Mouse (Mus musculus) myocyte (in vitro differentiated cells): ENCODE measurements around the gene Rnh1. TPM values are rescaled to one million over a fixed set of nuclear protein-coding genes. Genes with fewer than 3 reads are reported as not detected.

Source experiments
- H3K27me3 ChIP-seq: one replicate; pipeline ENCODE4 v1.6.1; 2011; ENCODE audit not compliant: control insufficient read depth, insufficient read depth, insufficient read length
- H3K36me3 ChIP-seq: one replicate; pipeline ENCODE4 v1.6.1; 2011; ENCODE audit not compliant: control insufficient read depth, insufficient read depth
- H3K4me2 ChIP-seq: one replicate; pipeline ENCODE4 v1.6.1; 2011; ENCODE audit warnings: low read depth, control low read depth
- H3K4me3 ChIP-seq: one replicate; pipeline ENCODE4 v1.5.1; 2011; ENCODE audit warnings: mild to moderate bottlenecking, control low read depth, moderate library complexity
- H3K79me2 ChIP-seq: one replicate; pipeline ENCODE4 v1.6.1; 2011; ENCODE audit not compliant: control insufficient read depth, insufficient read depth
- H3ac ChIP-seq: one replicate; pipeline ENCODE4 v1.6.1; 2011; ENCODE audit not compliant: control insufficient read depth, insufficient read length
- CEBPB ChIP-seq: IDR thresholded peaks from 2 replicates; pipeline ENCODE4 v1.6.1; 2011; ENCODE audit warnings: mild to moderate bottlenecking, moderate library complexity; ENCODE audit not compliant: poor library complexity, insufficient read depth, severe bottlenecking
- E2F4 ChIP-seq: IDR thresholded peaks from one replicate; pipeline ENCODE4 v1.6.1; 2011; ENCODE audit warnings: mild to moderate bottlenecking, control low read depth, moderate library complexity; ENCODE audit not compliant: insufficient read depth
- MAX ChIP-seq: IDR thresholded peaks from one replicate; pipeline ENCODE4 v1.6.1; 2011; ENCODE audit warnings: low read depth, mild to moderate bottlenecking, control low read depth
- MYOD1 ChIP-seq, 3 experiments: IDR thresholded peaks; one replicate each; pipeline ENCODE4 v1.6.1; 2011; ENCODE audit warnings: control low read depth in 2 of 3, low read depth in 2 of 3, mild to moderate bottlenecking in 2 of 3, moderate library complexity in 1 of 3; ENCODE audit not compliant: insufficient read length in 2 of 3, control insufficient read depth in 1 of 3
- MYOG ChIP-seq, 3 experiments: IDR thresholded peaks; one replicate each; pipeline ENCODE4 v1.6.1; 2011; ENCODE audit warnings: control low read depth in 2 of 3, low read depth in 2 of 3, mild to moderate bottlenecking in 2 of 3; ENCODE audit not compliant: insufficient read length in 2 of 3, control insufficient read depth in 1 of 3, insufficient read depth in 1 of 3
- POLR2A ChIP-seq: IDR thresholded peaks from one replicate; pipeline ENCODE4 v1.6.1; 2011; ENCODE audit warnings: low read depth, mild to moderate bottlenecking, control low read depth, moderate library complexity; ENCODE audit not compliant: insufficient read length
- POLR2AphosphoS2 ChIP-seq: IDR thresholded peaks from one replicate; pipeline ENCODE4 v1.6.1; 2011; ENCODE audit warnings: low read depth, control low read depth; ENCODE audit not compliant: insufficient read length
- REST ChIP-seq: IDR thresholded peaks from one replicate; pipeline ENCODE4 v1.6.1; 2011; ENCODE audit warnings: mild to moderate bottlenecking, control low read depth, moderate library complexity; ENCODE audit not compliant: insufficient read depth, insufficient read length
- SRF ChIP-seq: IDR thresholded peaks from one replicate; pipeline ENCODE4 v1.6.1; 2011; ENCODE audit warnings: low read depth; ENCODE audit not compliant: control insufficient read depth, insufficient read length
- TCF12 ChIP-seq: IDR thresholded peaks from one replicate; pipeline ENCODE4 v1.6.1; 2011; ENCODE audit warnings: mild to moderate bottlenecking, control low read depth; ENCODE audit not compliant: poor library complexity, insufficient read depth, severe bottlenecking
- TCF3 ChIP-seq: IDR thresholded peaks from one replicate; pipeline ENCODE4 v1.6.1; 2011; ENCODE audit warnings: low read depth, control low read depth; ENCODE audit not compliant: insufficient read length
- USF1 ChIP-seq: IDR thresholded peaks from one replicate; pipeline ENCODE4 v1.6.1; 2011; ENCODE audit warnings: low read depth, mild to moderate bottlenecking, control low read depth, moderate library complexity
- polyA plus RNA-seq: library from polyadenylated mRNA; unstranded; fragments of >200 nt; fragmentation: generic; extraction: Trizol; gene quantifications from one replicate; pipeline ENCODE4 v1.2.1, GENCODE M21; 2012; ENCODE audit warnings: missing spikeins

Gene Rnh1
- polyA plus RNA-seq, result 276 TPM

DNA sequence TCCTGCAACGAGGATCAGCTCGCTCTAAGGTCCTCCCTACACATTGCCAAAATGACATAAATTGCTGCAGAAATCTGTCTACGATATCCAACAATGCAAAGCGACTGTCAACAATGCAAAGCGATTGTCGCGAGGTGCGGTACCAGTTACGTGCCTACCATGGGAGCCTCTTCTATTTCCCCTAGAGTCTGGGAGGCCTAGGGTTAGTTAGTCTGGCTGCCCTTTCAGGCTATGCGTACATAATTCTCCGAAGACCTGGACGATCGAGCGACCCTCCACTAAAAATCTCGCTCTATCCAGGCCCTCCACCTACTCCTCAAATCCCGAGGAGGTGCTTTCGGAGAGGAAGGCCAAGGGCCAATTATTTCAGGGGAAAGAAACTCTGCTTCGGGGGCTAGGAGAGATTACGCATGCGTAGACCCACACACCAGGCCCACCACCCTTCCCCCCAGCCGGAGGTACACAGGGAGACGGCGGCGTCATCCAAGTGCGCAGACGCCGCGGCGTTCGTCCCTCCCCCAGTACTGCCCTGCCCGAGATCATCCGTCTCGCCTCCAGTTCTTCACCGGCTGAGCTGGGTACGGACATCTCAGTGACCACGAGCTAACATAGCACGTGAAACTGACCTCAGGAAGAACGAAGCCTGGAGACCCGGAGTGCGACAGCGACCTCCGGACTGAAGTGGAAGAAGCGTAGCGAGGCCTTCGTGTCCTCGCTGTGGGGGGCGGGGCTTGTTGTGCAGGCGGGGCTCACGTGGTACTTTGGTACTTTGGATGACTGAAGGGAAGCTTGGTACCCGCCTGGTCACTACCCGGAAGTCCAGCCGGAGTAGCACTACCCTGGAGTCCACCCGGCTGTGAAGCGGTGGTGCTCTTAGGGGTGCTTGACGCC lies at the start of gene Rnh1:
Gene Rnh1 (minus strand): TSS at position 742 of the 891 bp plus-strand sequence.
- peak within 1 kb of the TSS; percentile 46 for H3ac ChIP-seq
- H3K79me2 ChIP-seq, result peaks cover 4% of the 10 kb centered on the region
- peak within 1 kb of the TSS; percentile 59 for H3K4me3 ChIP-seq
- H3K27me3 ChIP-seq, result no peaks in the 10 kb centered on the region
- TF ChIP-seq POLR2A (peak; percentile 67), REST (no peak), SRF (no peak), E2F4 (no peak), TCF12 (no peak), TCF3 (no peak), POLR2AphosphoS2 (peak; percentile 83), MAX (peak; percentile 4), CEBPB (no peak), USF1 (peak; percentile 86), MYOG (IDR thresholded peaks at IDR 0.05; ENCODE audit: control insufficient read depth in 1 of 3, insufficient read depth in 1 of 3, insufficient read length in 2 of 3, low read depth in 2 of 3) (peak in 1 of 3 experiments; percentile 29), MYOD1 (IDR thresholded peaks at IDR 0.05; ENCODE audit: control insufficient read depth in 1 of 3, insufficient read length in 2 of 3, low read depth in 2 of 3) (peak in 1 of 3 experiments; percentile 6)
- H3K36me3 ChIP-seq, result no peaks in the 10 kb centered on the region
- H3K4me2 ChIP-seq, result peak within 1 kb of the TSS; percentile 82

DNA sequence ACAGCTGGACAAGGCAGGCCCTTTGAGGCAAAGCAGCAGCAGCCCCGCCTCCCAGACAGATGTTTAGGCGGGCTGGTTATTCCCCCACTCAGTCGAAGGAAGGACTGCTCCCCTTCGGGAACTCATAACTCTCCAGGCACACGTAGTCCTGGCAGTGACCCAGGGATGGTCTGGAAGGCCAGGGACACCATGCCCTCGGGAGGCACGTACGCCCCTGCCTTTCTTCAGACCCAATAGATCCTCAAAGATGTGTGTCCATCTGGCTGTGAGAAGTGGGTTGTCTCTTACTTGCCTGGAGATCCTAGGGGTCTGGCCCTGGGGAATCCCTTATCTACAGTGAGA lies 49.4 kb upstream of the Rnh1 start:
- H3K36me3 ChIP-seq, result no peaks in the 10 kb centered on the region
- peak; percentile 65 for TF ChIP-seq POLR2AphosphoS2
- TF ChIP-seq REST, result no peak
- no peak for TF ChIP-seq CEBPB
- TF ChIP-seq MYOG (IDR thresholded peaks at IDR 0.05; ENCODE audit: control insufficient read depth in 1 of 3, insufficient read depth in 1 of 3, insufficient read length in 2 of 3, low read depth in 2 of 3), result no peak
- TF ChIP-seq SRF, result no peak
- TF ChIP-seq POLR2A, result peak; percentile 62
- TF ChIP-seq E2F4, result no peak
- no peak for TF ChIP-seq TCF3
- H3K79me2 ChIP-seq, result peaks cover 18% of the 10 kb centered on the region
- H3ac ChIP-seq, result no peak overlapping the region
- peak overlapping the region; percentile 53 for H3K4me3 ChIP-seq
- no peaks in the 10 kb centered on the region for H3K27me3 ChIP-seq
- peak overlapping the region; percentile 83 for H3K4me2 ChIP-seq

DNA sequence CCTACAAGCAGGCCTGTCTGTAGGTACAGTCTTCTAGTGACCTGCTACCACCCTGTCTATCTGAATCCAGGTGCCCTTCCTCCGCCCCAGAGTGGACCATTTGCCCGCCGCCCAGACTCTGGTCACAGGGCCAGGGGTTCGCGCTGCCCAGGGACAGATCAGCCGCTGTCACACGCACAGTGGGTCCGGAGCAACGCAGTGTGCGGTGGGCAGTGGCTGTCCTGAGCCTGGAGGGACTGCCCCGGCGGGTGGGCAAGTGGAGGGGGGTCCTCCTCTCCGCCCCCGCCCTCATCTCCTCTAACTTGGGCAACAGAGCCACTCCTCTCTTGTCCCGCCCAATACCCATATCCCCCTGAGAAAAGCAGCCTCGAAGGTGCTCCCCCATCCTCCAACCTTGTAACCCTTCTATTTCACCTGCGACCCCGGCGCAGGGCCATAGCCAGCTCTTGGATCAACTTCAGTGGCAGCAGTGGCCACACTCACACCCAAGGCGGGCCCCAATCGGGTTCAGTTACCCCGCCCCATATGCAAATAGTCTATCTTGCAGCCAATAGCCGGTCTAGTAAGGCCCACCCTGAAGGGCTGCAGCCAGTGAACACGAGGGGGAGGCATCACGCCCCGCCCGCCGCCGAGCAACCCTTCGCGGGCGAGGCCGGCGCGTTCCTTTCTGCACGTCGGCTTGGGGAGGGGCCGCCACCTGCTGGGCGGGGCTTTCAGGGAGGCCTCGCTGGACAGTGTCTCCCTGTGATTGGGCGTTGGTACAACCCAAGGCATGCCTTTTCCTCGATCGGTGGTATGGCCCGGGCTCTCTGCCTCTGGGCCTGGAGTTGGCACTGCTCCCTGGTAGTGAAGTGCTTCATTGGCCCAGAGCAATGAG lies 48.8 kb upstream of the Rnh1 start:
- H3K36me3 ChIP-seq, result no peaks in the 10 kb centered on the region
- TF ChIP-seq POLR2A, result peak; percentile 41
- peak; percentile 52 for TF ChIP-seq SRF
- TF ChIP-seq MYOG (IDR thresholded peaks at IDR 0.05; ENCODE audit: control insufficient read depth in 1 of 3, insufficient read depth in 1 of 3, insufficient read length in 2 of 3, low read depth in 2 of 3), result peak in 1 of 3 experiments; percentile 56
- TF ChIP-seq REST, result no peak
- no peak for TF ChIP-seq USF1
- TF ChIP-seq E2F4, result no peak
- no peak for TF ChIP-seq TCF12
- TF ChIP-seq MAX, result no peak
- TF ChIP-seq MYOD1 (IDR thresholded peaks at IDR 0.05; ENCODE audit: control insufficient read depth in 1 of 3, insufficient read length in 2 of 3, low read depth in 2 of 3), result peak in 2 of 3 experiments; percentile 33 to 59
- peak; percentile 55 for TF ChIP-seq POLR2AphosphoS2
- no peak for TF ChIP-seq CEBPB
- no peaks in the 10 kb centered on the region for H3K27me3 ChIP-seq
- H3K4me2 ChIP-seq, result peak overlapping the region; percentile 85
- peak overlapping the region; percentile 53 for H3K4me3 ChIP-seq
- H3K79me2 ChIP-seq, result peaks cover 18% of the 10 kb centered on the region
- peak overlapping the region; percentile 16 for H3ac ChIP-seq

DNA sequence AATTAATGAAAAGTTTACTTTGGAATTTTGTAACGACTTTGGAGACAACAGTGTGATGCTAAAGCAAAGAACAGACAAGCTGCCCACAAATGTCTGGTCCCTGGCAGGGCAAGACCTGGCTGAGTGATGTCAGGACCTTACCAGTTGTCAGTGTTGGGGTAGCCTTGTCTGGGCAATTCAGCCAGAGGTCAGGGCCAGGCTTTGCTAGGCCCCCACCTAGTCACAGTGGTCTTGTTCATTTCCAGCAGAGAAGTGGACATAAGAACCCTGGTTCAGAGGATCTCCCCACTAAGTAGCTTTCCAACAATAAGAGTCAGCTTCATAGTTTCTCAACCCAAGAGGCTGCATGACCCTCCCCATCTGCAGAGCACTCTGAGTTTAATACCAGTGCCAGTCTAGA lies 47.7 kb upstream of the Rnh1 start:
- Histone ChIP-seq H3K4me3 (peak overlapping the region; percentile 53), H3ac (peak overlapping the region; percentile 16), H3K36me3 (no peaks in the 10 kb centered on the region), H3K79me2 (peaks cover 18% of the 10 kb centered on the region), H3K27me3 (no peaks in the 10 kb centered on the region), H3K4me2 (peak overlapping the region; percentile 85)
- TF ChIP-seq USF1, result no peak
- TF ChIP-seq TCF12, result no peak
- TF ChIP-seq MYOG (IDR thresholded peaks at IDR 0.05; ENCODE audit: control insufficient read depth in 1 of 3, insufficient read depth in 1 of 3, insufficient read length in 2 of 3, low read depth in 2 of 3), result no peak
- TF ChIP-seq POLR2AphosphoS2, result no peak
- TF ChIP-seq CEBPB, result no peak
- TF ChIP-seq MYOD1 (IDR thresholded peaks at IDR 0.05; ENCODE audit: control insufficient read depth in 1 of 3, insufficient read length in 2 of 3, low read depth in 2 of 3), result no peak
- TF ChIP-seq SRF, result no peak
- no peak for TF ChIP-seq MAX
- TF ChIP-seq POLR2A, result no peak
- no peak for TF ChIP-seq REST
- TF ChIP-seq TCF3, result no peak
- TF ChIP-seq E2F4, result no peak
